Mouse (Mus musculus): ENCODE results near the gene Pvr.

- TF ChIP-seq POLR2A (IDR thresholded peaks at IDR 0.05; ENCODE audit: borderline replicate concordance, low read depth, low read length) (no peak), CTCF (IDR thresholded peaks at IDR 0.05; ENCODE audit: low read depth, low read length) (no peak)
These were observed 33.1 kb downstream of the Pvr start, which contains the start of gene Ceacam19 for GRCm38 (mm10) chr7:19887849-19888248.

Data from bone marrow macrophage, adult 2 months (primary cell).